Mouse (Mus musculus) brain, adult 2 months (tissue): ENCODE data around the gene Peak1.

Experiments used
- DNase-seq: peaks from one replicate; pipeline ENCODE4 v3.0.0; 2011; ENCODE audit warnings: low read depth, low spot score

Peak1 gene

GRCm38 (mm10) chr9:56415935-56416607 lies 1.8 kb downstream of the Peak1 start:
- DNase-seq: no peak

- DNase-seq: peak; percentile 94
Observed at GRCm38 (mm10) chr9:56415393-56415792, 2.5 kb downstream of the Peak1 start.

- DNase-seq: no peak
Observed at GRCm38 (mm10) chr9:56414322-56414721, 3.5 kb downstream of the Peak1 start.

GRCm38 (mm10) chr9:56412716-56413115 lies 5.2 kb downstream of the Peak1 start:
- no peak for DNase-seq

GRCm38 (mm10) chr9:56409928-56410327 lies 7.9 kb downstream of the Peak1 start:
- no peak for DNase-seq

GRCm38 (mm10) chr9:56404619-56405018 lies 13.2 kb downstream of the Peak1 start:
- no peak for DNase-seq

GRCm38 (mm10) chr9:56396306-56396705 lies 21.6 kb downstream of the Peak1 start:
- DNase-seq: peak; percentile 78

GRCm38 (mm10) chr9:56392857-56393256 lies 25.0 kb downstream of the Peak1 start:
- DNase-seq: no peak

- DNase-seq: peak; percentile 27
Observed at GRCm38 (mm10) chr9:56382786-56383185, 35.1 kb downstream of the Peak1 start.

- DNase-seq: peak; percentile 89
Observed at GRCm38 (mm10) chr9:56374401-56374800, 43.5 kb downstream of the Peak1 start.

- peak; percentile 13 for DNase-seq
Observed at GRCm38 (mm10) chr9:56370710-56371109, 47.2 kb downstream of the Peak1 start.

- peak; percentile 38 for DNase-seq
Observed at GRCm38 (mm10) chr9:56368814-56369213, 49.1 kb downstream of the Peak1 start.

GRCm38 (mm10) chr9:56363306-56363705 lies 54.6 kb downstream of the Peak1 start:
- DNase-seq: no peak

GRCm38 (mm10) chr9:56359261-56359660 lies 58.6 kb downstream of the Peak1 start:
- no peak for DNase-seq

GRCm38 (mm10) chr9:56355186-56355585 lies 62.7 kb downstream of the Peak1 start:
- DNase-seq: no peak

GRCm38 (mm10) chr9:56346321-56346720 lies 71.5 kb downstream of the Peak1 start:
- DNase-seq: peak; percentile 81

GRCm38 (mm10) chr9:56339426-56340195 lies 78.3 kb downstream of the Peak1 start:
- peak; percentile 74 for DNase-seq

GRCm38 (mm10) chr9:56334363-56334762 lies 83.5 kb downstream of the Peak1 start:
- no peak for DNase-seq

GRCm38 (mm10) chr9:56332774-56333173 lies 85.1 kb downstream of the Peak1 start:
- no peak for DNase-seq

- peak; percentile 66 for DNase-seq
Observed at GRCm38 (mm10) chr9:56326511-56327005, 91.3 kb downstream of the Peak1 start.

GRCm38 (mm10) chr9:56325725-56326124 lies 92.1 kb downstream of the Peak1 start:
- no peak for DNase-seq

- DNase-seq: peak; percentile 37
Observed at GRCm38 (mm10) chr9:56324576-56325355, 93.1 kb downstream of the Peak1 start.
